Mouse (Mus musculus): ENCODE data around the gene Cyp2w1.

Cyp2w1 gene

GRCm38 (mm10) chr5:139403692-139404260 lies 51.4 kb downstream of the Cyp2w1 start:
- no peaks in the 10 kb centered on the region for H3K27me3 ChIP-seq (ENCODE audit: insufficient read depth, low read length)
- no peak overlapping the region for H3K4me3 ChIP-seq (replicated peaks; ENCODE audit: low read length)
- TF ChIP-seq NANOG (IDR thresholded peaks at IDR 0.05; ENCODE audit: borderline replicate concordance, low read length) (no peak), POU5F1 (IDR thresholded peaks at IDR 0.05; ENCODE audit: borderline replicate concordance, low read length) (no peak), CTCF (conservative IDR thresholded peaks at IDR 0.05; ENCODE audit: low read length) (no peak)
- peaks cover 27% of the 10 kb centered on the region for H3K4me1 ChIP-seq (replicated peaks; ENCODE audit: low read depth, low read length)
- H3K9me3 ChIP-seq (ENCODE audit: low read length): no peaks in the 10 kb centered on the region
- H3K36me3 ChIP-seq (ENCODE audit: insufficient read depth, low read length): peaks cover 56% of the 10 kb centered on the region

DNA sequence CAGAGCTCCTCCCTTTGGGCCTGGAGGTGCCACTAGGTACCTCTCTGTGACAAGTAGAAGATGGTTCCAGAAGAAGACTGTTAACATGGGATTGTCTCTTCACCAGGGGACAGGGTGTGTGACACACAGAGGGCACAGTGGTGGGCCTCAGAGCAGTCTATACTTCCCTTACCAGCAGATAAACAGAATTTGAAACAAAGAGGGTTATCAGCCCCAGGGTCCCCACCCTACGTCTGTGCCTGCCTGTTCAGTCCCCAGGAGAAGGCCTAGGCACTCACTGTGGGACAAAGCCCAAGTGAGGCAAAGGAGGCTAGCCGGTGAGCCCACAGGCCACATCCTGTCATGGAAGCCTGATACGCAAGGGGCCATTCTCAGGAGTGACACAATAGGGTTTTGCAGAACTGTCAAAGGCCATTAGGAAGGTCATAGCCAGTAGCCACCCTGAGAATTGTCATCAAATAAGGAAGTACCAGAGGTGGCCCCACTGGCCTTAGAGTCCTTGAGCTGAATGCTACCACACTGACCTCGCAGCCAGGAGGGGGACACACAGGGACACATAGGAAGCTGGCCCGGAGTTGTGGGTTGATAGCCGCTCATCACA lies 52.5 kb downstream of the Cyp2w1 start, which contains the start of gene C130050O18Rik:
Gene C130050O18Rik, plus strand, starts transcription at position 480 of the 601 bp plus-strand sequence.
- Histone ChIP-seq H3K4me1 (replicated peaks; ENCODE audit: low read depth, low read length) (peaks cover 32% of the 10 kb centered on the region), H3K4me3 (replicated peaks; ENCODE audit: low read length) (no peak within 1 kb of the TSS), H3K27me3 (ENCODE audit: insufficient read depth, low read length) (no peaks in the 10 kb centered on the region), H3K9me3 (ENCODE audit: low read length) (no peaks in the 10 kb centered on the region), H3K36me3 (ENCODE audit: insufficient read depth, low read length) (peaks cover 64% of the 10 kb centered on the region)
- no peak for TF ChIP-seq CTCF (conservative IDR thresholded peaks at IDR 0.05; ENCODE audit: low read length)
- no peak for TF ChIP-seq NANOG (IDR thresholded peaks at IDR 0.05; ENCODE audit: borderline replicate concordance, low read length)
- no peak for TF ChIP-seq POU5F1 (IDR thresholded peaks at IDR 0.05; ENCODE audit: borderline replicate concordance, low read length)

GRCm38 (mm10) chr5:139405478-139405877 lies 53.1 kb downstream of the Cyp2w1 start:
- Histone ChIP-seq H3K4me1 (replicated peaks; ENCODE audit: low read depth, low read length) (peaks cover 32% of the 10 kb centered on the region), H3K9me3 (ENCODE audit: low read length) (no peaks in the 10 kb centered on the region), H3K4me3 (replicated peaks; ENCODE audit: low read length) (no peak overlapping the region), H3K36me3 (ENCODE audit: insufficient read depth, low read length) (peaks cover 67% of the 10 kb centered on the region), H3K27me3 (ENCODE audit: insufficient read depth, low read length) (no peaks in the 10 kb centered on the region)
- TF ChIP-seq CTCF (conservative IDR thresholded peaks at IDR 0.05; ENCODE audit: low read length) (no peak), POU5F1 (IDR thresholded peaks at IDR 0.05; ENCODE audit: borderline replicate concordance, low read length) (no peak), NANOG (IDR thresholded peaks at IDR 0.05; ENCODE audit: borderline replicate concordance, low read length) (no peak)

- peaks cover 34% of the 10 kb centered on the region for H3K4me1 ChIP-seq (replicated peaks; ENCODE audit: low read depth, low read length)
- no peaks in the 10 kb centered on the region for H3K27me3 ChIP-seq (ENCODE audit: insufficient read depth, low read length)
- H3K36me3 ChIP-seq (ENCODE audit: insufficient read depth, low read length): peaks cover 67% of the 10 kb centered on the region
- H3K9me3 ChIP-seq (ENCODE audit: low read length): no peaks in the 10 kb centered on the region
- no peak for TF ChIP-seq NANOG (IDR thresholded peaks at IDR 0.05; ENCODE audit: borderline replicate concordance, low read length)
- TF ChIP-seq CTCF (conservative IDR thresholded peaks at IDR 0.05; ENCODE audit: low read length): no peak
- TF ChIP-seq POU5F1 (IDR thresholded peaks at IDR 0.05; ENCODE audit: borderline replicate concordance, low read length): no peak
- H3K4me3 ChIP-seq (replicated peaks; ENCODE audit: low read length): no peak overlapping the region
These were observed 53.5 kb downstream of the Cyp2w1 start for GRCm38 (mm10) chr5:139405953-139406352.
